Mouse (Mus musculus) cerebellum, adult 18-20 months (tissue): Measurements from ENCODE around the gene Kctd7.

ENCODE experiments used
- DNase-seq, 2 experiments: peaks; one replicate each; pipeline ENCODE4 v3.0.0; 2021

The Kctd7 gene

DNA sequence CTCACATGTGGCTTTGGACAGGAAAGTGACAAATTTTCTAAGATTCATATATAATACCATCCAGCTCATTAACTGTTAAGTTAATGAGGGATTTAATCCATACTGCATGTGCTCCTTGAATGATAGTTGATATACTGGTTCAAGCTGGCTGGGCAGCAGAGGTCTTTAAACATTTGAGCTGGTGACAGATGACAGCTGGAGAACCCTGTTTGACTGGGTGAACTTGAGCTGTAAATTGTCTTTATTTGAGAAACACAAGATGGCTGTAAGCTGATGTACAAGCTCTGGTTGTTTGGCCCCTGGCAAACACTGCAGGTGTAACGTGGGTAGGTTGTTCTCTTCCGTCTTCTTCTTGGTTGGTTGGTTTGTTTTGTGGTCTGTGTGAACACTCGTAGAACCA is 49.1 kb downstream of the Kctd7 start:
- no peak for DNase-seq

GRCm38 (mm10) chr5:130196307-130196706 is 51.6 kb downstream of the Kctd7 start:
- DNase-seq, result no peak

DNA sequence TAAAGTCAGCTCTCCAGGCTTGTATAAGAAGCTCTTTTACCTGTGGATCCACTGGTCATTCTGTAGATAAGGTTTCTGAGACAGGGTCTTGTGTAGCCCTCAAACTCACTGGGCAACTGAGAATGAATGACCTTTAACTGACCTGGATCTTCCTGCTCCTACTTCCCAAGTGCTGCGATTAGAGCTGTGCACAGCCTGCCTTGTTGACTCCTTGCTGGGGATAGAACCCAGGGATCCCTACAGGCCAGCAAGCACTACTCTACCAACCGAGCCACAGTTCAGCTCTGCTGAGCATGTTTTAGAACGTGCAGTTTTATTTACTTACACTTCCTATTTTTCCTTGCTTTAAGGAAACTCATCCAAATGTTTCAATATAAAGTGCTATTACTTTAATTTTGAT is 52.8 kb downstream of the Kctd7 start:
- DNase-seq, result no peak

DNA sequence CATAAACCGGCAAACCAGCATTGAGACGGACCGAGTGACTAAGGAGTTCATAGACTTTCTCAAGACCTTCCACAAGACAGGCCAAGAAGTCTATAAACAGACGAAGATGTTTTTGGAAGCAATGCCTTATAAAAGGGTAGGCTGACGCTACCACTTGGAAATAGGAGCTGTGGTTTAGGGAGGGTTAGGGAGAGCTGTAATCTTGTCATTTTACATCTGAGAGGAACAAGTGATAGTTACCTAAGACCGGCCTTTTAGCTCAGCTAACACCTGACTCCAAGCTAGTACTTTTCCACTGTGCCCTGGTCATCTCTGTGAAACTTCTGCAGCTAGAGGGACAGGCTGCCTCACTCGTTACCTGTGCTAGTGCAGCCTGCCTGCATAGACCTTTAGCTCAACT is 53.3 kb downstream of the Kctd7 start:
- no peak for DNase-seq

GRCm38 (mm10) chr5:130200233-130201029 is 55.8 kb downstream of the Kctd7 start:
- DNase-seq, result no peak

GRCm38 (mm10) chr5:130203948-130204347 is 59.3 kb downstream of the Kctd7 start:
- DNase-seq, result no peak

DNA sequence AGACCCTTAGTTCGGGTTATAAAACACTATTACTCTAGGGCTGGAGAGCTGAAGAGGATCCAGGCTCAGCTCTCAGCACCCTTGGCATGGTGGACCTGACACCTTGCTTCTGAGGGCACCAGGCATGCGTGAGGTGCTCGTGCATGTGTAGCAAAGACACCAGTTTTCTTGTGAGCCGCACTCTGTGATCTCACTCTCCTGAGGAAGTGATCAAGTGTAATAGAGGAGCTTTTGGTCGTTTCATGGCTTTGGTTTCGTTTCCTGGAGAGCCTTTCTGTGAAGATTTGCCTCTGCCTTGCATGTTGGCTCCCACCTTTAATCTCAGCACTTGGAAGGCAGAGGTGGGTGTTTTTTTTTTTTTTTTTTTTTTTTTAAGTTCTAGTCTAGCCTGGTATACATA is 59.9 kb downstream of the Kctd7 start:
- no peak for DNase-seq
